Mouse (Mus musculus) embryonic facial prominence, embryonic 15.5 days (tissue): Measurements from ENCODE around the gene Eps8. TPM values are rescaled to one million over a fixed set of nuclear protein-coding genes. Genes with fewer than 3 reads are reported as not detected.
"Not testable (repeated sequence)": the region's sequence is repeated elsewhere in the genome, so short reads cannot be mapped to it uniquely, and the experiment has no call there.

Source experiments
- ATAC-seq: fragments of 200-750 bp; cut with Nextera tagmentation; 2 replicates; pipeline ENCODE4 v1.8.0; 2017; ENCODE audit warnings: low read depth, moderate TSS enrichment; ENCODE audit not compliant: insufficient number of reproducible peaks, low FRiP score, low TSS enrichment
- H3K27ac ChIP-seq: fragments of 300-500 bp; sonication (generic); replicated peaks from 2 replicates; pipeline ENCODE4 v1.5.1; 2015; ENCODE audit warnings: mild to moderate bottlenecking, inconsistent platforms
- H3K27me3 ChIP-seq: fragments of 300-500 bp; sonication (generic); 2 replicates; pipeline ENCODE4 v1.6.1; 2015; ENCODE audit warnings: inconsistent platforms
- H3K36me3 ChIP-seq: fragments of 300-500 bp; sonication (generic); 2 replicates; pipeline ENCODE4 v1.6.1; 2015; ENCODE audit warnings: mild to moderate bottlenecking, inconsistent platforms
- H3K4me1 ChIP-seq: fragments of 300-500 bp; sonication (generic); 2 replicates; pipeline ENCODE4 v1.6.1; 2015; ENCODE audit warnings: inconsistent platforms
- H3K4me2 ChIP-seq: fragments of 300-500 bp; sonication (generic); replicated peaks from 2 replicates; pipeline ENCODE4 v1.6.1; 2015; ENCODE audit warnings: mild to moderate bottlenecking, inconsistent platforms
- H3K4me3 ChIP-seq: fragments of 300-500 bp; sonication (generic); replicated peaks from 2 replicates; pipeline ENCODE4 v1.5.1; 2015; ENCODE audit warnings: mild to moderate bottlenecking, inconsistent platforms
- H3K9ac ChIP-seq: fragments of 300-500 bp; sonication (generic); 2 replicates; pipeline ENCODE4 v1.6.1; 2015; ENCODE audit warnings: inconsistent platforms
- H3K9me3 ChIP-seq: fragments of 300-500 bp; sonication (generic); replicated peaks from 2 replicates; pipeline ENCODE4 v1.6.1; 2016; ENCODE audit warnings: inconsistent platforms
- WGBS: fragments of 180-500 bp; shearing (Covaris S2); methylation state at CpG from one replicate; pipeline ENCODE4 v1.1.7; 2015; 5-methylcytosine and 5-hydroxymethylcytosine counted together
- polyA plus RNA-seq: library from polyadenylated mRNA; unstranded; fragments of >200 nt; fragmentation: Nextera tagmentation; extraction: Ambion mirVana; gene quantifications from 2 replicates; pipeline ENCODE4 v1.2.1, GENCODE M21; 2015

Eps8 gene
- polyA plus RNA-seq, 1 experiment from 2014 or later = 30.9 TPM

GRCm38 (mm10) chr6:137470901-137471598, 183.6 kb downstream of the Eps8 start:
- no peaks in the 10 kb centered on the region for H3K27me3 ChIP-seq
- no peak overlapping the region for H3K9ac ChIP-seq
- no peak overlapping the region for H3K4me3 ChIP-seq
- ATAC-seq = peak; percentile 89
- H3K27ac ChIP-seq = peak overlapping the region; percentile 58
- H3K4me1 ChIP-seq = peaks cover 19% of the 10 kb centered on the region
- H3K36me3 ChIP-seq = no peaks in the 10 kb centered on the region
- H3K4me2 ChIP-seq = no peak overlapping the region
- 20% methylated on average over 11 of the region's 11 CpGs for WGBS
- no peaks in the 10 kb centered on the region for H3K9me3 ChIP-seq

GRCm38 (mm10) chr6:137469541-137469940, 185.1 kb downstream of the Eps8 start:
- ATAC-seq = no peak

GRCm38 (mm10) chr6:137467696-137468095, 187.0 kb downstream of the Eps8 start:
- H3K27me3 ChIP-seq = no peaks in the 10 kb centered on the region
- no peak overlapping the region for H3K9ac ChIP-seq
- H3K4me3 ChIP-seq = no peak overlapping the region
- 89% methylated on average over 3 of the region's 3 CpGs for WGBS
- no peak overlapping the region for H3K4me2 ChIP-seq
- H3K9me3 ChIP-seq = no peaks in the 10 kb centered on the region
- peaks cover 28% of the 10 kb centered on the region for H3K4me1 ChIP-seq
- no peak for ATAC-seq
- H3K27ac ChIP-seq = no peak overlapping the region
- H3K36me3 ChIP-seq = no peaks in the 10 kb centered on the region

More at GRCm38 (mm10) chr6:137469541-137469940, 185.1 kb downstream of the Eps8 start:
- no peak overlapping the region for H3K4me2 ChIP-seq
- H3K27ac ChIP-seq = no peak overlapping the region
- H3K4me3 ChIP-seq = no peak overlapping the region
- H3K9me3 ChIP-seq = no peaks in the 10 kb centered on the region
- H3K36me3 ChIP-seq = no peaks in the 10 kb centered on the region
- 97% methylated on average over 4 of the region's 4 CpGs for WGBS
- H3K4me1 ChIP-seq = peaks cover 28% of the 10 kb centered on the region
- H3K9ac ChIP-seq = no peak overlapping the region
- H3K27me3 ChIP-seq = no peaks in the 10 kb centered on the region

- no peak overlapping the region for H3K27ac ChIP-seq
- 82% methylated on average over 2 of the region's 2 CpGs for WGBS
- no peaks in the 10 kb centered on the region for H3K9me3 ChIP-seq
- no peaks in the 10 kb centered on the region for H3K27me3 ChIP-seq
- ATAC-seq = no peak
- no peak overlapping the region for H3K4me2 ChIP-seq
- no peak overlapping the region for H3K9ac ChIP-seq
- no peaks in the 10 kb centered on the region for H3K36me3 ChIP-seq
- H3K4me1 ChIP-seq = peaks cover 18% of the 10 kb centered on the region
- H3K4me3 ChIP-seq = no peak overlapping the region
These were observed 188.4 kb downstream of the Eps8 start for GRCm38 (mm10) chr6:137466256-137466655.

GRCm38 (mm10) chr6:137465253-137465652, 189.4 kb downstream of the Eps8 start:
- H3K36me3 ChIP-seq = no peaks in the 10 kb centered on the region
- no peak overlapping the region for H3K9ac ChIP-seq
- WGBS = 6% methylated on average over 2 of the region's 2 CpGs
- ATAC-seq = peak; percentile 79
- H3K27ac ChIP-seq = peak overlapping the region; percentile 23; the same call in 1 of the 2 replicates
- peaks cover 9% of the 10 kb centered on the region for H3K4me1 ChIP-seq
- no peak overlapping the region for H3K4me3 ChIP-seq
- no peaks in the 10 kb centered on the region for H3K9me3 ChIP-seq
- H3K4me2 ChIP-seq = no peak overlapping the region
- H3K27me3 ChIP-seq = no peaks in the 10 kb centered on the region

GRCm38 (mm10) chr6:137463771-137464170, 190.9 kb downstream of the Eps8 start:
- H3K4me3 ChIP-seq = no peak overlapping the region
- WGBS = 91% methylated on average over 5 of the region's 5 CpGs
- H3K27me3 ChIP-seq = no peaks in the 10 kb centered on the region
- H3K9ac ChIP-seq = no peak overlapping the region
- no peaks in the 10 kb centered on the region for H3K9me3 ChIP-seq
- no peaks in the 10 kb centered on the region for H3K36me3 ChIP-seq
- peaks cover 9% of the 10 kb centered on the region for H3K4me1 ChIP-seq
- H3K27ac ChIP-seq = no peak overlapping the region
- H3K4me2 ChIP-seq = no peak overlapping the region
- no peak for ATAC-seq

GRCm38 (mm10) chr6:137458136-137458535, 196.5 kb downstream of the Eps8 start:
- H3K27ac ChIP-seq = no peak overlapping the region
- ATAC-seq = no peak
- no peaks in the 10 kb centered on the region for H3K27me3 ChIP-seq
- H3K36me3 ChIP-seq = no peaks in the 10 kb centered on the region
- no peak overlapping the region for H3K4me3 ChIP-seq
- H3K9me3 ChIP-seq = no peaks in the 10 kb centered on the region
- H3K4me2 ChIP-seq = no peak overlapping the region
- WGBS = 84% methylated on average over 7 of the region's 7 CpGs
- H3K9ac ChIP-seq = no peak overlapping the region
- H3K4me1 ChIP-seq = peaks cover 9% of the 10 kb centered on the region; the same call in 1 of the 2 replicates

- H3K36me3 ChIP-seq = no peaks in the 10 kb centered on the region
- 36% methylated on average over 7 of the region's 7 CpGs for WGBS
- H3K27ac ChIP-seq = no peak overlapping the region
- H3K4me2 ChIP-seq = no peak overlapping the region
- no peaks in the 10 kb centered on the region for H3K9me3 ChIP-seq
- H3K27me3 ChIP-seq = no peaks in the 10 kb centered on the region
- H3K4me3 ChIP-seq = no peak overlapping the region
- H3K4me1 ChIP-seq = peaks cover 9% of the 10 kb centered on the region; the same call in 1 of the 2 replicates
- ATAC-seq = no peak
- no peak overlapping the region for H3K9ac ChIP-seq
These were observed 197.5 kb downstream of the Eps8 start for GRCm38 (mm10) chr6:137457210-137457609.

- Histone ChIP-seq H3K4me2 (peak overlapping the region; percentile 29; the same call in 1 of the 2 replicates), H3K27me3 (no peaks in the 10 kb centered on the region)
These were observed 198.6 kb downstream of the Eps8 start for GRCm38 (mm10) chr6:137456064-137456463.

GRCm38 (mm10) chr6:137455537-137456041, 199.1 kb downstream of the Eps8 start:
- no peaks in the 10 kb centered on the region for H3K27me3 ChIP-seq
- no peak overlapping the region for H3K4me3 ChIP-seq
- H3K27ac ChIP-seq = no peak overlapping the region
- no peak overlapping the region for H3K9ac ChIP-seq
- H3K9me3 ChIP-seq = no peaks in the 10 kb centered on the region
- WGBS = 8% methylated on average over 10 of the region's 10 CpGs
- H3K36me3 ChIP-seq = no peaks in the 10 kb centered on the region
- peak; percentile 75 for ATAC-seq
- peaks cover 9% of the 10 kb centered on the region; the same call in 1 of the 2 replicates for H3K4me1 ChIP-seq
- peak overlapping the region; percentile 29; the same call in 1 of the 2 replicates for H3K4me2 ChIP-seq

More at GRCm38 (mm10) chr6:137456064-137456463, 198.6 kb downstream of the Eps8 start:
- WGBS = 62% methylated on average over 7 of the region's 7 CpGs
- no peak for ATAC-seq
- Histone ChIP-seq H3K4me1 (peaks cover 9% of the 10 kb centered on the region; the same call in 1 of the 2 replicates), H3K4me3 (no peak overlapping the region), H3K36me3 (no peaks in the 10 kb centered on the region), H3K9ac (no peak overlapping the region), H3K27ac (no peak overlapping the region), H3K9me3 (no peaks in the 10 kb centered on the region)

GRCm38 (mm10) chr6:137446116-137446515, 208.6 kb downstream of the Eps8 start:
- not testable (repeated sequence) for H3K9me3 ChIP-seq, H3K27ac ChIP-seq, H3K9ac ChIP-seq, H3K4me2 ChIP-seq, H3K27me3 ChIP-seq, H3K36me3 ChIP-seq, H3K4me3 ChIP-seq, H3K4me1 ChIP-seq, ATAC-seq
- 86% methylated on average over 7 of the region's 7 CpGs for WGBS
